Mouse (Mus musculus): Measurements from ENCODE around the gene Tesk1. TPM values are rescaled to one million over a fixed set of nuclear protein-coding genes. Genes with fewer than 3 reads are reported as not detected.

Tesk1 gene
- total RNA-seq, 2 experiments from 2014 or later, result 6.3 to 9.3 TPM

GRCm38 (mm10) chr4:43418973-43419656 lies 22.6 kb upstream of the Tesk1 start:
- ATAC-seq (ENCODE audit: poor library complexity, severe bottlenecking), result no peak

GRCm38 (mm10) chr4:43419801-43420281 lies 21.9 kb upstream of the Tesk1 start:
- peak; percentile 66 for ATAC-seq (ENCODE audit: poor library complexity, severe bottlenecking)

- peak; percentile 80 for ATAC-seq (ENCODE audit: poor library complexity, severe bottlenecking)
Measured at GRCm38 (mm10) chr4:43420305-43420704, 21.4 kb upstream of the Tesk1 start.

- ATAC-seq (ENCODE audit: poor library complexity, severe bottlenecking), result no peak
Measured at GRCm38 (mm10) chr4:43421632-43422240, 20.0 kb upstream of the Tesk1 start.

GRCm38 (mm10) chr4:43423267-43423934 lies 18.3 kb upstream of the Tesk1 start:
- no peak for ATAC-seq (ENCODE audit: poor library complexity, severe bottlenecking)

GRCm38 (mm10) chr4:43424072-43424471 lies 17.7 kb upstream of the Tesk1 start:
- ATAC-seq (ENCODE audit: poor library complexity, severe bottlenecking), result no peak

GRCm38 (mm10) chr4:43425197-43425596 lies 16.5 kb upstream of the Tesk1 start:
- no peak for ATAC-seq (ENCODE audit: poor library complexity, severe bottlenecking)

- no peak for ATAC-seq (ENCODE audit: poor library complexity, severe bottlenecking)
Measured at GRCm38 (mm10) chr4:43425648-43426380, 15.9 kb upstream of the Tesk1 start.

GRCm38 (mm10) chr4:43426487-43426886 lies 15.3 kb upstream of the Tesk1 start:
- ATAC-seq (ENCODE audit: poor library complexity, severe bottlenecking), result no peak

GRCm38 (mm10) chr4:43427501-43428179 lies 14.1 kb upstream of the Tesk1 start:
- ATAC-seq (ENCODE audit: poor library complexity, severe bottlenecking), result peak; percentile 67

- ATAC-seq (ENCODE audit: poor library complexity, severe bottlenecking), result no peak
Measured at GRCm38 (mm10) chr4:43428180-43428861, 13.4 kb upstream of the Tesk1 start.

GRCm38 (mm10) chr4:43428946-43429345 lies 12.8 kb upstream of the Tesk1 start, which contains the start of gene Fam166b:
Gene Fam166b (minus strand): TSS chr4:43429134.
- no peak for ATAC-seq (ENCODE audit: poor library complexity, severe bottlenecking)

- peak; percentile 77 for ATAC-seq (ENCODE audit: poor library complexity, severe bottlenecking)
Measured at GRCm38 (mm10) chr4:43431690-43432089, 10.0 kb upstream of the Tesk1 start.

GRCm38 (mm10) chr4:43432832-43433231 lies 8.9 kb upstream of the Tesk1 start:
- ATAC-seq (ENCODE audit: poor library complexity, severe bottlenecking), result no peak

- ATAC-seq (ENCODE audit: poor library complexity, severe bottlenecking), result peak; percentile 97
Measured at GRCm38 (mm10) chr4:43442044-43442443, 305 bp downstream of the Tesk1 start.

- ATAC-seq (ENCODE audit: poor library complexity, severe bottlenecking), result peak; percentile 48
Measured at GRCm38 (mm10) chr4:43442456-43443361, 970 bp downstream of the Tesk1 start.

GRCm38 (mm10) chr4:43443511-43443910 lies 1.8 kb downstream of the Tesk1 start:
- ATAC-seq (ENCODE audit: poor library complexity, severe bottlenecking), result no peak

- ATAC-seq (ENCODE audit: poor library complexity, severe bottlenecking), result no peak
Measured at GRCm38 (mm10) chr4:43447251-43447650, 5.5 kb downstream of the Tesk1 start.

GRCm38 (mm10) chr4:43448554-43448953 lies 6.8 kb downstream of the Tesk1 start:
- ATAC-seq (ENCODE audit: poor library complexity, severe bottlenecking), result no peak
